Mouse (Mus musculus) G1E (cell line): ENCODE data around the gene Cdkn2c.

Source experiments
- CTCF ChIP-seq: IDR thresholded peaks from 2 replicates; pipeline ENCODE4 v1.5.1; 2012; ENCODE audit warnings: low read depth, low read length, inconsistent platforms, mixed read lengths
- GATA1 ChIP-seq: IDR thresholded peaks from 2 replicates; pipeline ENCODE4 v1.6.1; 2012; ENCODE audit warnings: borderline replicate concordance, low read length, inconsistent platforms, mixed read lengths
- GATA2 ChIP-seq: IDR thresholded peaks from 2 replicates; pipeline ENCODE4 v1.6.1; 2012; ENCODE audit warnings: low read depth, low read length, inconsistent platforms, borderline replicate concordance
- POLR2AphosphoS5 ChIP-seq: IDR thresholded peaks from 2 replicates; pipeline ENCODE4 v1.6.1; 2012; ENCODE audit warnings: low read depth, low read length, inconsistent platforms; ENCODE audit not compliant: insufficient replicate concordance
- TAL1 ChIP-seq: conservative IDR thresholded peaks from 2 replicates; pipeline ENCODE4 v1.6.1; 2012; ENCODE audit warnings: low read depth, low read length, inconsistent platforms, mixed read lengths

DNA sequence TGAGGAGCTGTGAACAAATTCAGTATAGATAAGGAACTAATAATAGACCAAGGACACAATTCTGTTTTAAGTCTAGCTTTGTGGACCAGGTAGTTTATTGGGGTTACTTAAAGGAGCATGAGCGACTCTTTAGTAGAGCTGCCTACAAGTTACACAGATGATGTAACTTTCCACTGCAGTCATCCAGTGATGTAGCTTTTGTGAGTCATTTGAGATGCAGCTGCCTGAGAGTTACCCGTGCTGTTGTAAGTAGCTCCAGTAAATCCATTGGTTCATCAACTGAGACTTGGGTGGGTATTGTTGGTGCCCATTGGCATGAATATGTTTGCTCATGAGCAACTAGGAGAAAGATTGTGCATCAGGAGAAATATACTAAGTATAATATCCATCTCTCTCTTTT lies 38.4 kb upstream of the Cdkn2c start:
- no peak for TF ChIP-seq GATA1
- TF ChIP-seq CTCF = no peak
- no peak for TF ChIP-seq POLR2AphosphoS5
- TF ChIP-seq TAL1 = no peak
- TF ChIP-seq GATA2 = no peak
